In genomic region chr8:13687101-13687717, GRCm38 (mm10) we compare ENCODE assay signal across 18 mouse cellular contexts. TPM values are rescaled to one million over a fixed set of nuclear protein-coding genes. Genes with fewer than 3 reads are reported as not detected.
DNase-seq lines count a peak whose midpoint lies in the region; ATAC-seq and TF ChIP-seq lines count a peak whose summit lies in the region.
"Had no signal": no experiment of that assay in that cellular context is flagged by ENCODE, and none has a peak within 500 bp of the region (broad histone marks: within the 10 kb centered on the region; RNA-seq: fewer than 3 reads in every experiment).

No protein-coding gene starts in this region.

- no peaks in the 10 kb centered on the region for H3K27me3 ChIP-seq in heart, adult 2 months (ENCODE audit: control insufficient read depth, insufficient read depth, low read length)
- no peaks in the 10 kb centered on the region for H3K27me3 ChIP-seq in lung, postnatal 0 days (replicated peaks; ENCODE audit: insufficient read depth, low read length)
- no peaks in the 10 kb centered on the region; the same call in 1 of the 2 replicates for H3K27me3 ChIP-seq in E14TG2a.4 (ENCODE audit: insufficient read depth, low read length)
- no peaks in the 10 kb centered on the region for H3K27me3 ChIP-seq in splenic B cell, adult 2 months (ENCODE audit: control insufficient read depth, insufficient read depth, low read length, poor library complexity, severe bottlenecking)
- H3K27me3 ChIP-seq in heart, embryonic 10.5 days (ENCODE audit: insufficient read depth, poor library complexity, severe bottlenecking): no peaks in the 10 kb centered on the region
- H3K27me3 ChIP-seq: heart, embryonic 15.5 days; liver, embryonic 15.5 days; midbrain, embryonic 12.5 days had no signal

- no peaks in the 10 kb centered on the region for H3K36me3 ChIP-seq in heart, adult 2 months (ENCODE audit: control insufficient read depth, insufficient read depth, low read length)
- H3K36me3 ChIP-seq in lung, postnatal 0 days (ENCODE audit: insufficient read depth, low read length): no peaks in the 10 kb centered on the region
- no peaks in the 10 kb centered on the region for H3K36me3 ChIP-seq in E14TG2a.4 (ENCODE audit: insufficient read depth, low read length)
- no peaks in the 10 kb centered on the region for H3K36me3 ChIP-seq in splenic B cell, adult 2 months (ENCODE audit: control insufficient read depth, insufficient read depth, low read length, poor library complexity, severe bottlenecking)
- H3K36me3 ChIP-seq in heart, embryonic 10.5 days: no peaks in the 10 kb centered on the region
- H3K36me3 ChIP-seq: forebrain, embryonic 10.5 days; heart, embryonic 15.5 days; limb, embryonic 10.5 days; liver, embryonic 15.5 days; midbrain, embryonic 12.5 days had no signal

- H3K4me2 ChIP-seq in lung, postnatal 0 days (replicated peaks; ENCODE audit: low read depth, low read length): no peak overlapping the region
- H3K4me2 ChIP-seq: heart, embryonic 15.5 days; liver, embryonic 15.5 days; midbrain, embryonic 12.5 days had no signal

- no peaks in the 10 kb centered on the region for H3K79me2 ChIP-seq in heart, adult 2 months (replicated peaks; ENCODE audit: control insufficient read depth, insufficient read depth, low read length)

- no peak overlapping the region for H3K4me3 ChIP-seq in heart, adult 2 months
- no peak overlapping the region for H3K4me3 ChIP-seq in lung, postnatal 0 days (ENCODE audit: low read depth, low read length)
- H3K4me3 ChIP-seq in E14TG2a.4 (replicated peaks; ENCODE audit: low read length): no peak overlapping the region
- H3K4me3 ChIP-seq in heart, embryonic 10.5 days: no peak overlapping the region
- H3K4me3 ChIP-seq: forebrain, embryonic 10.5 days; heart, embryonic 15.5 days; limb, embryonic 10.5 days; liver, embryonic 15.5 days; midbrain, embryonic 12.5 days had no signal

- no peak overlapping the region for H3K9ac ChIP-seq in heart, adult 2 months (ENCODE audit: low read depth, low read length)
- H3K9ac ChIP-seq in lung, postnatal 0 days (replicated peaks; ENCODE audit: low read depth): no peak overlapping the region
- H3K9ac ChIP-seq: heart, embryonic 15.5 days; liver, embryonic 15.5 days; midbrain, embryonic 12.5 days had no signal

- no peak overlapping the region for H3K27ac ChIP-seq in heart, adult 2 months
- no peak overlapping the region for H3K27ac ChIP-seq in lung, postnatal 0 days (ENCODE audit: low read length)
- H3K27ac ChIP-seq in heart, embryonic 10.5 days: no peak overlapping the region
- H3K27ac ChIP-seq: limb, embryonic 10.5 days; liver, embryonic 15.5 days; macrophage; midbrain, embryonic 12.5 days had no signal

- H3K9me3 ChIP-seq in lung, postnatal 0 days (ENCODE audit: low read length): no peaks in the 10 kb centered on the region
- no peaks in the 10 kb centered on the region for H3K9me3 ChIP-seq in E14TG2a.4 (ENCODE audit: low read length)
- H3K9me3 ChIP-seq in heart, embryonic 10.5 days: no peaks in the 10 kb centered on the region
- H3K9me3 ChIP-seq: heart, embryonic 15.5 days; limb, embryonic 10.5 days; liver, embryonic 15.5 days; midbrain, embryonic 12.5 days had no signal

- no peak for DNase-seq in heart, adult 2 months
- no peak for DNase-seq in heart, postnatal 14 days
- no peak for DNase-seq in lung, postnatal 0 days (ENCODE audit: low spot score)
- no peak for DNase-seq in lung, postnatal 36 days
- peak; percentile 37 for DNase-seq in splenic B cell, adult 2 months (ENCODE audit: low read depth, low spot score)
- DNase-seq in frontal cortex, postnatal 10 days (ENCODE audit: low spot score in 2 of 2): no peak
- no peak for DNase-seq in heart, embryonic 10.5 days (ENCODE audit: low spot score)
- DNase-seq: kidney, postnatal 25 days; layer of hippocampus, postnatal 36 days had no signal

- peak; percentile 35 for TF ChIP-seq CTCF in heart, adult 2 months (IDR thresholded peaks at IDR 0.05)
- peak; percentile 37; the same call in 1 of the 2 replicates for TF ChIP-seq CTCF in lung, postnatal 0 days (IDR thresholded peaks at IDR 0.05)
- peak; percentile 28 for TF ChIP-seq CTCF in E14TG2a.4 (conservative IDR thresholded peaks at IDR 0.05; ENCODE audit: low read length)

- H3K4me1 ChIP-seq in heart, adult 2 months (ENCODE audit: control insufficient read depth, insufficient read depth, low read length): peaks cover 2% of the 10 kb centered on the region
- peaks cover 13% of the 10 kb centered on the region; the same call in 1 of the 2 replicates for H3K4me1 ChIP-seq in lung, postnatal 0 days (ENCODE audit: insufficient read depth, low read depth, low read length)
- peaks cover 6% of the 10 kb centered on the region; the same call in 1 of the 2 replicates for H3K4me1 ChIP-seq in E14TG2a.4 (replicated peaks; ENCODE audit: low read depth, low read length)
- peaks cover 14% of the 10 kb centered on the region; the same call in 1 of the 2 replicates for H3K4me1 ChIP-seq in heart, embryonic 10.5 days
- H3K4me1 ChIP-seq: midbrain, embryonic 12.5 days had no signal

- intact Hi-C loops in heart, adult 2 months (cut with DNase I): no loop called here
- intact Hi-C loops in heart, postnatal 14 days (cut with DNase I): no loop called here

- TF ChIP-seq EP300 in heart, adult 2 months (IDR thresholded peaks at IDR 0.05; ENCODE audit: insufficient read depth, low read depth, low read length): no peak
- TF ChIP-seq EP300 in lung, postnatal 0 days (IDR thresholded peaks at IDR 0.05): no peak

- 96% methylated on average over 8 of the region's 8 CpGs for WGBS in heart, adult 2 months
- WGBS in lung, postnatal 0 days: 78% methylated on average over 8 of the region's 8 CpGs
- WGBS in heart, embryonic 10.5 days: 91% methylated on average over 8 of the region's 8 CpGs

- no peak for TF ChIP-seq POLR2A in heart, adult 2 months (IDR thresholded peaks at IDR 0.05; ENCODE audit: insufficient read depth, low read depth, low read length)

- no peak for ATAC-seq in lung, postnatal 0 days
- ATAC-seq: intestine, embryonic 16.5 days had no signal

RNA-seq across cellular contexts. Expression of gene Rasa3, which starts 9.8 kb away (rescaled TPM):
- 10 to 100 TPM; 14.6 to 16.9 TPM for total RNA-seq in heart, adult 2 months (2021)
- polyA plus RNA-seq in heart, adult 2 months (2012; rRNA removed): 16.5 and 16.8 TPM in 2 replicates
- total RNA-seq in heart, postnatal 14 days (2021): 10 to 100 TPM; 22.2 to 22.6 TPM
- polyA plus RNA-seq in lung, postnatal 0 days (2015; fragmentation: Nextera tagmentation; extraction: Ambion mirVana): 28.5 and 28.6 TPM in 2 replicates
- 33.0 and 48.0 TPM in 2 replicates for polyA plus RNA-seq in heart, embryonic 10.5 days (2016; fragmentation: Nextera tagmentation; extraction: Ambion mirVana)

RNA-seq across cellular contexts. Expression of gene Cfap97d2, which starts 18.5 kb away (rescaled TPM):
- total RNA-seq in heart, adult 2 months (2021): under 1 TPM in 1 of 2 experiments, not detected in 1; 0.52 TPM
- polyA plus RNA-seq in heart, adult 2 months (2012; rRNA removed): 0.49 TPM in 1 of 2 replicates, not detected in the other
- not detected for total RNA-seq in heart, postnatal 14 days (2021)
- polyA plus RNA-seq in lung, postnatal 0 days (2015; fragmentation: Nextera tagmentation; extraction: Ambion mirVana): 0.81 and 1.1 TPM in 2 replicates
- polyA plus RNA-seq in heart, embryonic 10.5 days (2016; fragmentation: Nextera tagmentation; extraction: Ambion mirVana): not detected in 2 replicates
- total RNA-seq: granulocyte monocyte progenitor cell, adult 5-6 weeks had no signal
- polyA plus RNA-seq: heart, embryonic 15.5 days; limb, embryonic 10.5 days; liver, embryonic 15.5 days; macrophage had no signal
